Mouse (Mus musculus) C2C12 (cell line): Measurements from ENCODE around the gene Cdc42bpg.

Source experiments
- CTCF ChIP-seq: IDR thresholded peaks from one replicate; pipeline ENCODE4 v1.5.1; 2011; ENCODE audit not compliant: control insufficient read depth, insufficient read depth, insufficient read length
- FOSL1 ChIP-seq: IDR thresholded peaks from one replicate; pipeline ENCODE4 v1.8.0; 2011; ENCODE audit warnings: mild to moderate bottlenecking, low read length; ENCODE audit not compliant: poor library complexity, insufficient read depth, severe bottlenecking
- MYOD1 ChIP-seq: IDR thresholded peaks from one replicate; pipeline ENCODE4 v1.6.1; 2011; ENCODE audit warnings: low read depth; ENCODE audit not compliant: control insufficient read depth, insufficient read length
- MYOG ChIP-seq: IDR thresholded peaks from one replicate; pipeline ENCODE4 v1.6.1; 2011; ENCODE audit not compliant: control insufficient read depth, insufficient read length; ENCODE audit errors: extremely low read depth

GRCm38 (mm10) chr19:6279481-6280144 lies 26.6 kb upstream of the Cdc42bpg start:
- no peak for TF ChIP-seq CTCF
- TF ChIP-seq MYOG = no peak
- no peak for TF ChIP-seq FOSL1
- TF ChIP-seq MYOD1 = no peak
